Mouse (Mus musculus) right cerebral cortex, postnatal 25 days (tissue): Measurements from ENCODE around the gene Irf2bpl.

Source experiments
- DNase-seq: peaks from one replicate; pipeline ENCODE4 v3.0.0; 2022

Irf2bpl gene

GRCm38 (mm10) chr12:86897769-86898273 is 13.2 kb upstream of the Irf2bpl start:
- DNase-seq: no peak

DNA sequence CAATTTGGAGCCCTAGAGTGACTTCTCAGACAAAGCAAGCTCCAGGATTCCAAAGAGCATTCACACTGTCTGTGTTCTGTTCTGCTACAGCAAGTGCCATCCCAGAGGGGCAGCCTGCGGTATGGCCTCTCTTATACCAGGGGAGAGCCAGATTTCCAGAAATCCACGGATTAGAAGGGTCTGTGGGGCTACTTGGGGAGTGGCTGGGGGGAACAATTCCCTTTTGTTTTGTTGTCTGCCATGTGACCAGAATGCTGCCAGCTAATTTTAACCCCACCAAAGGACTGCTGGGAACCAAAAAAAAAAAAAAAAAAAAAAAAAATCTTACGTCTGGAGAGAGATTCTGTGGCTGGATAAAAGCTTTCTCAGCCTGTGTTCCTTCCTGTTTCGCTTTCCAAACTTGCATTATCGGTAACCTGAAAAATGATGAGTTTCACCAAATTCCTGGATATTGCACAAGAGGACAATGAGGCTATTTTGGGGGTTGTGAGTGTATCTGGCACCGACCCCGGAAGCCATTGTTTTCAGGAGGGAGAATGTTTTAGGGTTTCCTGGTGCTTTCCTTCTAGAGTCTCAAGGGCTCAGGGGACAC is 12.4 kb upstream of the Irf2bpl start:
- DNase-seq: no peak

DNA sequence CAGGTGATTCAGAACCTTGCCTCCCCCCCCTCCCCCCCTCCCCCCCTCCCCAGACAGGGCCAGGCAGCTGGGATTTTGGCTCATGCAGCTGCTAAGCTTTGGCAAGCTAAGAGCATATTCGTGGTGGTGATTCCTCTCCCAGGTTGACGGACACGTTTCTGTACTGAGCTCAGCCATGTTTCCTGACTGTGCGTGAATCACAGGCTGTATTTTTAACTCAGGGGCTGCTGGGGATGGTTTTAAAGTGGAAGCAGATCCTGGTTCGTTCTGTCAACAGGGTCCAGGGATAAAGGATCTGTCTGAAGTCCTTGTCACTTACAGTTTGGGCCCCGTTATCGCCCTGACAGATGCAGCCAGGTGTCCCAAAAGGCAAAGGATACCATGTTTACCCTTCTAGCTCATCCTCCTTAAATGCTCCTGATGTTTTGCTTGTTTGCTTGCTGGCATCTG is 11.9 kb upstream of the Irf2bpl start:
- DNase-seq: no peak

DNA sequence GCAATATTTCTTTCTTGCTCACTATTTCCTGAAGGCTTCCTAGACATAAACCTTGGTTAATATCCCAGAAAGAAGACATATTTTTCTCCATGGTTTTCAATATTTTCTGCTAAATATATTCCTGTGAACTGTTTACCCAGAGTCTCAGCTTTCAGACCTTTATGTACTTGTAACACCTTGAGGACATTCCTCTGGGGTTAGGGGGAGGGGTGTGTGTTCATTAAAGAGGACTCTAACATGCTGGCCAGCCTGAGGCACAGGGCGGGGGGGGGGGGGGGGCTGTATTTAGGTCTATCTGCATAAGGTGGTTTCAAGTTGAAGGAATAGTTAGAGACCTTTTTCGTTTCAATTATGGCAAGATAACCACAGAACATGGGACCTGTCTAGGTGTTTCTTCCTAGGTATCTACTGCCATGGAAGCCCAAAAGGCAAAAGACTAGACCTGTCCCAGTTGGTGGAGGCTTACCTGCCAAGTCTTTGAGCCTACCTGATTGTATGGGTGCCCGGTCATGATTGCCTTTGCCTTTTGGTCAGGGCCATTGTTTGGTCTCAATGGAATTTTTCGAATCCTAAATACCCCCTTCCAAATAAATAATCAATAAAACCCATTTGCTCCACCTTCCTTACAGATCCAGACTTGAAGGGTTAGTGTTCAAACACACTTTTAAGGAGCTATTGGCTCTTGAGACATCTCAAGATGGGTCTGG is 11.3 kb upstream of the Irf2bpl start:
- DNase-seq: no peak

GRCm38 (mm10) chr12:86894841-86895428 is 10.3 kb upstream of the Irf2bpl start:
- no peak for DNase-seq

DNA sequence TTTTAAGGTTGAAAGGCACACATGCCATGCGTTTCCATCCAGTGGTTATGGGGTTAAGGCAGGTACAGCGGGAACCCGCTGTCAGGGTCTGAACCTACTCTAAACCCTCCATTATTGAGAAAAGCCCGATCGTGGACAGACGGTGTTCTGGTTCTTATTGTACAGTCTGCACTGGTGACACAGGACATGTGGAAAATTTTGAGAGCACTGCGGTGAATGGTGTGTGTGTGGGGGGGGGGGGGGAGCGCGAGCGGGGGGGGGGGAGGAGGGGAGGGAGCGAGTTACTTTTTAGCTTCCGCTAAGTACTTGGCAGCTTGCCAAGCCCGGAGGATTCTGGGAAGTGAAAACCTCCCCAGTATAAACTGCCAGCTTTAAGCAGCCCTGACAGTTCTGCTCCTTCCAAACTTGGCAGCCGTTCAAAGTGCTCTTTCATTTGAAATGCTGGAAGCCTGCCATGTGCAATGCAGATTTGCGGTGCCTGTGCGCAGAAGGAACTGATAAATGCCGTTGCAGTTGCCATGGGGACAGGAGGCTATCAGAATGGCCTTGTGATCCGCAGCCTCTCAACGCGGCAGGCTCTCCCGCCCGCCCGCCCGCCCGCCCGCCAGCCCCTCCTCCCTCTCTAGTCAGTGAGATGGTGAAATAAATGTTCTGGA is 9.7 kb upstream of the Irf2bpl start:
- peak; percentile 95 for DNase-seq

GRCm38 (mm10) chr12:86893326-86894183 is 9.0 kb upstream of the Irf2bpl start:
- DNase-seq: no peak

GRCm38 (mm10) chr12:86892711-86893311 is 8.2 kb upstream of the Irf2bpl start:
- DNase-seq: no peak

- DNase-seq: no peak
These were observed 7.4 kb upstream of the Irf2bpl start for GRCm38 (mm10) chr12:86891786-86892702.

- no peak for DNase-seq
These were observed 6.8 kb upstream of the Irf2bpl start for GRCm38 (mm10) chr12:86891454-86891785.

- no peak for DNase-seq
These were observed 6.3 kb upstream of the Irf2bpl start for GRCm38 (mm10) chr12:86890796-86891301.

DNA sequence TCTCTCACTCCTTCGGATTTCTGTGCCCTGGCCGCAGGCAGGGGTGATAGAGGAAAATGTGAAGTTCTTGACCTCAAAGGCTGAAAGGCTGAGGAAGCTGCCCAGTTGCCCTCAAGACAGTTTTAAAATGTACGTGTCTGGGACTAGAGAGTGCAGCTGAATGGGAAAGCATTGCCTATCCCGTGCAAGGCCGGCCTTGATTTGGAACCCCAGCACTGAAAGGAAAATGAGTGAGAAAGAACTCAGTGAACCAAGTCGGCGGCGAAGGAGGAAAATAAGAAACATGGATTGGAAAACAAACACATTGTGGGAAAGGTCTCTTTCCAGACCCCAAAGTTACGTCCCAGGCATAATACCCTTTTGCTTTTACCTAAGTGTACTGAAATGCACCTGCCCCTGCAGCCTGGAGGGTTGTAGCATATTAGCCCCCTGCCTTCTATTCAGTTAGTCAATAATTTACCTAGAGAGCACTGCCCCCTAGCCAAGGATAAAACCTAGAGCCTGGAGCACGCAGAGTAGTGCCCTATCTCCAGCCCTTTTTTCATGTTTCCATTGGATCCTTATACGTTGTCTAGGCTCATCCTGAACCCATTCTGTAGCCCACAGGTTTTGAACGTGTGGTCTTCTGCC is 5.6 kb upstream of the Irf2bpl start:
- no peak for DNase-seq

DNA sequence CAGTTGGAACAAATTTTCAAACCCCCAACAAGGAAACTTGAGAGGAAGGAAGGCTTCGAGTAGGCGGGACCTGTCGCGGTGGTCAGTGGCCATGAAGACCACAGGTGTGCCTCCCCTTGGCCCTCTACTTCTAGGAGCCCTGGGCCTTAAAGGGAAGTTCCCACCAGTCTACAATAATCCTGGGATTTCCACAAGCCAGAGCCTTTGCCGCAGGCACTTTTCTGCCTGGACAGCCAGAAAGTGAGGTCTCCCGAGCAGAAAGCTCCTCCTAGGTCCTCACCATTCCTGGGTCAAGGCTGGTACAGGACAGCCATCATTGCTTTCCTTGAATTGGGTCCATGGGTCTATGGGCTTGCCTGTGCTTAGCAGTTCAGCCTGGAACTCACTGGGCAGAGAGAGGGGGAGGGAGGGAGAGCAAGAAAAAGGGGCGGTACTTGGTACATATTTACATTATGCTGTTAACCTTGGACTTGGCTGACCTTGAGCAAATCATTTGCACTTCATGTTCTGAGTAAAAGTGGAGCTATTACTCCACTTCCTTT is 4.6 kb upstream of the Irf2bpl start:
- no peak for DNase-seq

DNA sequence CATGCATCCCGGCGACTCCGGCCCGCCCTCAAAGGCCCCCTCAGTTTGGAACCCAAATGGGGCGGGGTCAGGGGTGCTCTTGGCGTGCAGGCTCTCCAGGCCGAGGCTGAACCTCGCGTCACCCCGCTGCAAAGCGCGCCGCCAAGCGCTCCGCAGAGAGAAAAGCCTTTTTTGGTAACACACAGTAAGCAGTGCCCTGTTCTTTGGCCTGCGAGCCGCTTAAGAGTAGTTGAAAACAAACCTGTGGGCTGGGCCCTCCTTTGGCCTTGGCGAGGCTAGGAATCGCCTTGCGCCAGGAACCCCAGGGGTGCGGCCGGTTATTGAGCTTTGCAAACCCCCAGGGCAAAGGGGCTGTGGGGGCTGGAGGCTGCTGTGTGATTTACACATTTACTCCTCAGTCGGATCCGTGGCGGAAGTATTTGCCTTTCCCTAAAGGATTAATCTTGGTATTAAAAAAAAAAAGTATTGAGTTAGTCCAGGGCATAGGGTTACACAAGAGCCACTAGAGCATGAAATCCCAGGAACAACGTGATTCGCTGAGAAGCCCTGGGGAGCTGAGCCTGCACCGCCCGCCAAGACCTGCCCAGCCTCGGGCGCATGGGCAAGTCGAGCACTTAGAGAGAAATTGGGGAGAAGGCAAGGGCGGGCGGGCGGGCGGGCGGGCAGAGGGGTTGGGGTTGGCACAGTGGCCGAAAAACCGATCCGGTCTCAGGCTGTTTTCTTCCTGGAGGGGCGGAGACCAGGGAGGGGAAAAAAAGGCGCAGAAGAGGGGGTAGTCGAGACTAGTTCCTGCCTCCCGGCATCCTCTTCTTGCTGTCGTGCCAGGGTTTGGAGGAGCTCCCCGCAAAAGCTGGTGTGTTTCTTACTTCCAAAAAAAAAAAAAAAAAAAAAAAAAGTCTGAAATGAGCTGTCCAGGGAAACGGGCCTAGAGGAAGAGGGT is 3.8 kb upstream of the Irf2bpl start:
- DNase-seq: peak; percentile 84

- DNase-seq: no peak
These were observed 3.0 kb upstream of the Irf2bpl start for GRCm38 (mm10) chr12:86887381-86888129.

- no peak for DNase-seq
These were observed 1.9 kb upstream of the Irf2bpl start for GRCm38 (mm10) chr12:86886446-86886965.

GRCm38 (mm10) chr12:86885746-86886145 is 1.1 kb upstream of the Irf2bpl start:
- DNase-seq: no peak

- DNase-seq: no peak
These were observed 738 bp upstream of the Irf2bpl start for GRCm38 (mm10) chr12:86885336-86885735.
